Mouse (Mus musculus) kidney, adult 2 months (tissue): ENCODE results near the gene Hist1h2ba.

ENCODE experiments used
- CTCF ChIP-seq: fragments of 200-500 bp; conservative IDR thresholded peaks from 2 replicates; pipeline ENCODE4 v1.5.1; 2011; ENCODE audit warnings: low read depth, mild to moderate bottlenecking, control low read depth, low read length, moderate library complexity, mixed read lengths; ENCODE audit not compliant: insufficient read depth, insufficient read length
- POLR2A ChIP-seq: fragments of 200-500 bp; IDR thresholded peaks from one replicate; pipeline ENCODE4 v1.6.1; 2011; ENCODE audit warnings: low read depth, low read length, control low read depth

- TF ChIP-seq POLR2A (no peak), CTCF (no peak)
Measured at GRCm38 (mm10) chr13:23906906-23907305, 27.1 kb downstream of the Hist1h2ba start.
